Mouse (Mus musculus) mouse trophoblast stem cell (cell line): ENCODE measurements around the gene Ear6.

Experiments used
- in situ Hi-C, 2 experiments: fragments of 300-500 bp; cut with MseI, MboI; formaldehyde crosslinking; loops; 2 replicates in 1 of 2; 3 replicates in 1 of 2; pipeline ENCODE4 v1.15.1; 2025

Gene Ear6

DNA sequence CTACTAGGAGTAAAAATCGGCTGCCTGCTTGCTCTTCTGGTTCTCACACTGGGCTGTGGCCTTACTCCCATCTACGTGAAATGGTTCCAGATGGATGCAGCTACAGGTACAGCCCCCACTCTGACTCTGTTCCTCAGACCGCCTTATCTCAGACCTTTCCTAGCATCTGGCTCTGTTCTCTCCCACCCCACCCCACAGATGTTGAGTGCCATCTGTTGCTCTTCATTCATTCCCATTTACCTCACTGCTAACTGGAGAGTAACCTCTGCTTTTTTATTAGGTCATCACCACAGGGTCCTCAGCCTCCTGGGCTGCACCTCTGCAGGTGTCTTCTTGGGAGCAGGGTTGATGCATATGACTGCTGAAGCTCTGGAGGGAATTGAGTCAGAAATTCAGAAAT is 40.3 kb downstream of the Ear6 start:
- in situ Hi-C loops, result no loop called here

DNA sequence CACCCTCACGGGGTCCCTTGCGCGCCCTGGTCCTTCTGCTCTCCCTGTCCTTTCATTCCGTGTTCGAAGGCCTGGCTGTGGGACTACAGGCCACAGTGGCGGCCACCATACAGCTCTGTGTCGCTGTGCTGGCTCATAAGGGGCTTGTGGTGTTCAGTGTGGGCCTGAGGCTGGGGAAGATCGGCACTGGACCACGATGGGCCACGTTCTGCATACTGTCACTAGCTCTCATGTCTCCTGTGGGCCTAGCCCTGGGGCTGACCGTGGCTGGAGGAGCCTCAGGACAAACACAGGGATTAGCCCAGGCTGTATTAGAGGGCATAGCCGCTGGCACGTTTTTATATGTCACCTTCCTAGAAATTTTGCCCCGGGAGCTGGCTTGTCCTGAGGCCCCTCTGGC is 41.6 kb downstream of the Ear6 start:
- in situ Hi-C loops, result no loop called here

DNA sequence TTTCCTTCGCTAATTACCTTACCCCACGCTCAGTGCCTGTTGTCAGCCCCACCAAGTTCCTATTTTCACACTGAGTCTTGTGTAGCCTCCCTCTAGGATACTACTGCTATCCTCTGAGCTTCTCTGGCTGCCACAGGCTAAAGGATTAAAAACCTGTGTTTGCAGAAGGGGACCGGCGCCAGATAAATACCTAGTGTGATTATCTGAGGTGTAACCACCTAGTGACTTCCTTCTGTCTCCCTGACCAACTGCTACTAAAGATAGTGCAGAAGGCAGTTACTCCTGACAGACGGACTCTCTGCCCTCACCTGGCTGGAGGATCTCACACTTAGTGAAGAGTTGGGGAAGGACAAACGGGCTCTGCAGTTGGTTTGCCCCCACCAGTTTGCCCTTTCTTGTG is 42.5 kb downstream of the Ear6 start:
- in situ Hi-C loops, result no loop called here

DNA sequence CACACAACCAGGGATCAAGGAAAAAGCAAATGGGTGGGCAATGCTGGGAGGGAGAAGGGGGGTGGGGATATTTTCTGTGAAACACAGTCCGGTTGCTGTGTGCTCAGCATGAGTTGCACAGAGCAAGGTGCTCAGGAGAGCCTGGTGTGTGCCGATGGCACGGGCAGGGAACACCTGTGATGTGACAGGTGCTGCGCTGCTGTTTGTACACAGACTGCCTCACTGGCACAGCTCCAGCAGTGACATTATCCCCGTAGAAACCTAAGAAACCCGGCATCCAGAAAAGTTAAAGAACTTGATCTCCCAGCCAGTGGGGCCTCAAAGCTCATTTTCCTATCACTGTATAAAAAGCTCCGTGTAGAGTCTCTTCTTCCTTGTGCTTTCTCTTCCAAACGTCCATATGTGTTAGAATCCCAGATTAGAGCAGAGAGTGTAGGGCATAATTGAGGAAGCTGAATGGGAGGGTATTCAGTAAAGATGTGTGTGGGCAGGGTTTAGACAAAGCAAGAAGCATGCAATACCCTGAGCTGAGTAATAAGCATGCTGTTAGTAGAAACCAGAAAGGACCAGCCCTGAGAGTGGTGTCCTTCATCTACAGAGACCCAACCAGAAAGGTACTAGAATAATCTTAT is 43.2 kb downstream of the Ear6 start:
- in situ Hi-C loops, result no loop called here

DNA sequence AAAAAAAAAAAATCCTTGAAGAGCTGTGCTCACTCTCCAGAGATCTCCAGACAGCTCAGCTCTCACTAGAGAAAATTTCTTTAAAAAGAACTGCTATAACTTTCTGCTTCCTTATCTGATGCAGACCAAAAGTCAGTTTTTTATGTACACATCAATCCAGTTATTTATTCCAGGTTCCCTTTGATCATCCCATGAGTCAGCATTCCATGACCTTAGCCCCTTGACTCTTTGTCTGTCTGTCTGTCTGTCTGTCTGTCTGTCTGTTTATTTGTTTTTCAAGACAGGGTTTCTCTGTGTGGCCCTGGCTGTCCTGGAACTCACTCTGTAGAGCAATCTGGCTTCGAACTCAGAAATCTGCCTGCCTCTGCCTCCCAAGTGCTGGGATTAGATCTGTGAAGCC is 45.9 kb downstream of the Ear6 start:
- in situ Hi-C loops, result no loop called here

DNA sequence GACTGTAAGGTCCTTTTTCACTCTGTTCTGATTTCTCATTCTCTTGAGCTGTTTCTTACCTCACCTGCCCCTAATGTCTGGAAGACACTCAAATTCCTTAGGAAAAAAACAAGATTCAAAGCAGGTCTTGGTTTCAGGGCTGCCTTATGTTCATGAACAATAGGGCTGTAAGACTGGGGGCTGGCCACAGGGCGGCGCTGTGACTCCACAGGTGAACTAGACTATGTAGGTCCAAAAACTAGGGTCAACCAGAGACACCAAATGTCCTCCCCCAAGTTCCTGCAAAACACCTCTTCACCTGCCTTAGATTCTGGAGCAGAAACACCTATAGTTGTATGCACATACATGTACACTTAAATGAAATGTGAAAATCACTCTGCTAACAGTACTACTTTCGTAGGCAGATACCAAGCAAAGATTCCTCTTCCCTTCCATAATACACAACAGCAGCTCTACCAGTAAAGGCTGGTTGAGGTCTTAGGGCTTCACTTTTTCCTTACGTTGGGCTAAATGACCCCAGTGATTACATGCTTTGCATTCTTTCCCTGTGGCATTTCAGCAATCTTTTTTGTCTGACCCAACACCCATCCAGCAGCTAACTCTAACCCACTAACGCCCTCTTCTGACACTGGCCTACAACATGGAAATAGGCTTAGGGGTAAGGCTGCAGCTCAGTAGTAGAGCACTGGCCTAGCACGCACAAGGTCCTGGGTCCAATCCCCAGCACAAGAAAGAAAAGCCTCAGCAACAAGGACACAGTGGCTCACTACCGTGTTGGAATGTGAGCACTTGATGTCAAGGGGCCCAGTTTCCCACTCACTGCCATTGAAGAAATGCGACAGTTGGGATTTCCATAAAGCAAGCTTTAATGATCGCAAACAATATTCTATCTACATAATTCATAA is 49.6 kb downstream of the Ear6 start:
- in situ Hi-C loops, result loop anchor here in 1 of 2 experiments (10.0 kb wide), 1 partner anchor 102 kb away; no protein-coding TSS in a partner anchor

DNA sequence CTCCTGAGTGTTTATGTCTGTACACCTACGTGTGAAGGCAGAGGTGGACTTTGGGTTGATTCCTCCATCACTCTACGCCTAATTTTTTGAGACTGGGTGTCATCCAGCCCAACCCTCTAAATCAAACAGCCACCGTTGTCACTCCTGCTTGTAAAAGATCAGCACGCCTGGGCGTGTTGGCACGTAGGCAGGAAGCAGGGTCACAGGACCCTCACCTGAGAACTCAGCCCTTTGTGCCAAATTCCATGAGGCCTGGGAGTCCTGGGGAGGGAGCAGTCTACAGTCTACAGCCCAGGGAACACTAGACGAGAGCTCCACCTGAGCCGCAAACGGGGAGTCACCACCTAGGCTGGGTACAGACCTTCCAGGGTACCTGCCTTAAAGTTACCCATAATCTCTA is 50.3 kb downstream of the Ear6 start:
- in situ Hi-C loops, result loop anchor here in 1 of 2 experiments (10.0 kb wide), 1 partner anchor 101 kb away; no protein-coding TSS in a partner anchor
